Mouse (Mus musculus) left cerebral cortex, adult 2 months (tissue): ENCODE data around the gene Ksr2. TPM values are rescaled to one million over a fixed set of nuclear protein-coding genes. Genes with fewer than 3 reads are reported as not detected.

Experiments used
- DNase-seq, 2 experiments: peaks; one replicate each; pipeline ENCODE4 v3.0.0; 2021 to 2022; ENCODE audit warnings: low spot score in 2 of 2, mixed read lengths in 1 of 2; ENCODE audit errors: extremely low spot score in 1 of 2
- H3K27ac ChIP-seq: fragments of 200-600 bp; 2 replicates; pipeline ENCODE4 v1.8.1; 2022
- H3K4me3 ChIP-seq: fragments of 200-600 bp; 2 replicates; pipeline ENCODE4 v1.8.1; 2022
- CTCF ChIP-seq: fragments of 200-600 bp; IDR thresholded peaks from 2 replicates; pipeline ENCODE4 v1.8.1; 2022; ENCODE audit warnings: antibody characterized with exemption, mild to moderate bottlenecking, moderate library complexity
- intact Hi-C: fragments of 180-260 bp; cut with DNase I; formaldehyde crosslinking; loops from one replicate; pipeline ENCODE4 v1.15.1; 2025
- total RNA-seq, 2 experiments: library from RNA; stranded (reverse); gene quantifications; 2 replicates each; pipeline ENCODE4 v1.2.3; 2021

The Ksr2 gene
- total RNA-seq, 2 experiments from 2014 or later, result 40.8 to 47.2 TPM

- TF ChIP-seq CTCF, result no peak
- intact Hi-C loops, result no loop called here
- Histone ChIP-seq H3K27ac (no peak overlapping the region), H3K4me3 (no peak overlapping the region)
- DNase-seq, result no peak
Measured at GRCm38 (mm10) chr5:117488670-117489325, 75.0 kb downstream of the Ksr2 start.

- intact Hi-C loops, result loop anchor here (1.0 to 10.0 kb wide), 5 partner anchors 49 to 186 kb away; partner anchors contain the start of gene Rfc5
- peak overlapping the region; percentile 76 for H3K27ac ChIP-seq
Measured at GRCm38 (mm10) chr5:117492933-117493863, 79.4 kb downstream of the Ksr2 start.

GRCm38 (mm10) chr5:117493947-117494346, 80.1 kb downstream of the Ksr2 start:
- Histone ChIP-seq H3K4me3 (peak overlapping the region; percentile 8; the same call in 1 of the 2 replicates), H3K27ac (no peak overlapping the region; the same call in 1 of the 2 replicates)
- peak; percentile 90 for TF ChIP-seq CTCF
- DNase-seq, result peak; percentile 76 to 78
- intact Hi-C loops, result loop anchor here (1.0 to 10.0 kb wide), 5 partner anchors 50 to 187 kb away; partner anchors contain the start of gene Rfc5

More at GRCm38 (mm10) chr5:117492933-117493863, 79.4 kb downstream of the Ksr2 start:
- peak overlapping the region; percentile 8 for H3K4me3 ChIP-seq
- peak; percentile 50 to 59 for DNase-seq
- no peak for TF ChIP-seq CTCF

GRCm38 (mm10) chr5:117497084-117497483, 83.3 kb downstream of the Ksr2 start:
- H3K27ac ChIP-seq, result no peak overlapping the region
- no peak overlapping the region for H3K4me3 ChIP-seq
- intact Hi-C loops, result loop anchor here (5.0 to 10.0 kb wide), 2 partner anchors 112 to 380 kb away; partner anchors contain the start of genes Rfc5 and Suds3
- DNase-seq, result no peak
- TF ChIP-seq CTCF, result peak; percentile 56

GRCm38 (mm10) chr5:117502611-117503010, 88.8 kb downstream of the Ksr2 start:
- DNase-seq, result no peak
- TF ChIP-seq CTCF, result peak; percentile 80
- intact Hi-C loops, result no loop called here

GRCm38 (mm10) chr5:117504431-117504830, 90.6 kb downstream of the Ksr2 start:
- intact Hi-C loops, result no loop called here
- Histone ChIP-seq H3K27ac (no peak overlapping the region), H3K4me3 (no peak overlapping the region)
- TF ChIP-seq CTCF, result peak; percentile 68
- no peak for DNase-seq

More at GRCm38 (mm10) chr5:117502611-117503010, 88.8 kb downstream of the Ksr2 start:
- no peak overlapping the region for H3K4me3 ChIP-seq
- H3K27ac ChIP-seq, result no peak overlapping the region

GRCm38 (mm10) chr5:117505204-117505603, 91.4 kb downstream of the Ksr2 start:
- peak; percentile 100 for TF ChIP-seq CTCF
- peak; percentile 63 to 80 for DNase-seq
- Histone ChIP-seq H3K4me3 (no peak overlapping the region), H3K27ac (no peak overlapping the region)
- intact Hi-C loops, result no loop called here

GRCm38 (mm10) chr5:117505769-117506168, 92.0 kb downstream of the Ksr2 start:
- DNase-seq, result no peak
- no peak overlapping the region for H3K27ac ChIP-seq
- intact Hi-C loops, result no loop called here
- no peak for TF ChIP-seq CTCF
- H3K4me3 ChIP-seq, result no peak overlapping the region

GRCm38 (mm10) chr5:117506406-117506805, 92.6 kb downstream of the Ksr2 start:
- Histone ChIP-seq H3K4me3 (no peak overlapping the region), H3K27ac (no peak overlapping the region)
- peak in 1 of 2 experiments; percentile 62 for DNase-seq
- peak; percentile 86 for TF ChIP-seq CTCF
- intact Hi-C loops, result no loop called here

GRCm38 (mm10) chr5:117509511-117510375, 95.9 kb downstream of the Ksr2 start:
- intact Hi-C loops, result loop anchor here (2.0 kb wide), 1 partner anchor 425 kb away; no protein-coding TSS in a partner anchor
- peak; percentile 75 for TF ChIP-seq CTCF
- Histone ChIP-seq H3K4me3 (no peak overlapping the region), H3K27ac (no peak overlapping the region)
- no peak for DNase-seq

GRCm38 (mm10) chr5:117510864-117511263, 97.1 kb downstream of the Ksr2 start:
- TF ChIP-seq CTCF, result no peak
- no peak for DNase-seq
- intact Hi-C loops, result no loop called here
- no peak overlapping the region for H3K27ac ChIP-seq
- H3K4me3 ChIP-seq, result no peak overlapping the region
